Mouse (Mus musculus) spleen, adult 2 months (tissue): ENCODE results near the gene Casq1.

ENCODE experiments used
- CTCF ChIP-seq: fragments of 200-500 bp; IDR thresholded peaks from 2 replicates; pipeline ENCODE4 v1.5.1; 2011; ENCODE audit warnings: mild to moderate bottlenecking, inconsistent platforms; ENCODE audit not compliant: insufficient read depth, insufficient read length, insufficient replicate concordance; ENCODE audit errors: extremely low read depth
- POLR2A ChIP-seq: fragments of 200-500 bp; IDR thresholded peaks from 2 replicates; pipeline ENCODE4 v1.6.1; 2011; ENCODE audit warnings: low read depth, low read length, inconsistent platforms

DNA sequence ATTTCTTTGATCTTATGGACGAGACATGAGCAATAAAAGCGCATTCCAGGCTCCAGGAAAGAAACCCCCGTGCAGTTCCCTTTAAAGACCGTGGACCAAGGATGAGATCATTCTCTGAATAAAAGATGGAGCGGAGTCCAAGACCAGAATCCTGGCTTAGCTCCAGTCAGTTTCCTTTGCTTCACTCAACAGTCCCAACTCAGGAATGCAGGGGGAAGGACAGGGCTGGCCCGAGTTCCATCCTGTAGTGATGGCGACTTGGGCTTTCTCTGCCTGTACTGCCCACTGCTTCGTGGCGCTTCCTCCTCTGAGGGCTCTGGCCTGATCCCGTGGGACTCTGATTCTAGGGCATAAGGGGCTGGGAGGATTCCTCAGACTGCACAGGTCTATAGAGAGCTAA, 746 bp upstream of the Casq1 start:
- TF ChIP-seq CTCF (no peak), POLR2A (no peak)
